Mouse (Mus musculus) neutrophil, adult 5-6 weeks (primary cell): ENCODE data around the gene Trip4. TPM values are rescaled to one million over a fixed set of nuclear protein-coding genes. Genes with fewer than 3 reads are reported as not detected.

Source experiments
- ATAC-seq: fragments of 151-379, 151-347 bp; 2 replicates; pipeline ENCODE4 v1.8.0; 2017; ENCODE audit warnings: mild to moderate bottlenecking, moderate TSS enrichment; ENCODE audit not compliant: insufficient number of reproducible peaks, poor library complexity, low FRiP score, severe bottlenecking; ENCODE audit errors: extremely low read depth
- total RNA-seq: library from RNA; stranded (forward); fragments of 200-1000 nt; gene quantifications from 2 replicates; pipeline ENCODE4 v1.2.3, GENCODE M21; 2017

Trip4 gene
- total RNA-seq, 1 experiment from 2014 or later, result 41.9 TPM

GRCm38 (mm10) chr9:65839841-65840240 is 68.8 kb downstream of the Trip4 start:
- no peak for ATAC-seq

- no peak for ATAC-seq
Observed at GRCm38 (mm10) chr9:65836916-65837315, 71.7 kb downstream of the Trip4 start.

GRCm38 (mm10) chr9:65834628-65835354 is 73.8 kb downstream of the Trip4 start:
- ATAC-seq, result no peak

GRCm38 (mm10) chr9:65833640-65834039 is 75.0 kb downstream of the Trip4 start:
- ATAC-seq, result no peak

GRCm38 (mm10) chr9:65833230-65833629 is 75.4 kb downstream of the Trip4 start:
- ATAC-seq, result no peak

- no peak for ATAC-seq
Observed at GRCm38 (mm10) chr9:65832041-65832440, 76.6 kb downstream of the Trip4 start.

- ATAC-seq, result no peak
Observed at GRCm38 (mm10) chr9:65831164-65831563, 77.4 kb downstream of the Trip4 start.

- no peak for ATAC-seq
Observed at GRCm38 (mm10) chr9:65830255-65830654, 78.3 kb downstream of the Trip4 start.

GRCm38 (mm10) chr9:65829410-65829809 is 79.2 kb downstream of the Trip4 start:
- ATAC-seq, result no peak

GRCm38 (mm10) chr9:65828511-65828910 is 80.1 kb downstream of the Trip4 start:
- ATAC-seq, result no peak

- ATAC-seq, result no peak
Observed at GRCm38 (mm10) chr9:65828016-65828403, 80.6 kb downstream of the Trip4 start.

GRCm38 (mm10) chr9:65827344-65828015 is 81.1 kb downstream of the Trip4 start, which contains the start of gene Zfp609:
Gene Zfp609 (minus strand): TSS chr9:65827564.
- peak; percentile 89 for ATAC-seq

- ATAC-seq, result peak; percentile 24; the same call in 1 of the 2 replicates
Observed at GRCm38 (mm10) chr9:65826588-65827343, 81.8 kb downstream of the Trip4 start.

- ATAC-seq, result no peak
Observed at GRCm38 (mm10) chr9:65826226-65826587, 82.4 kb downstream of the Trip4 start.

GRCm38 (mm10) chr9:65823716-65824462 is 84.7 kb downstream of the Trip4 start:
- no peak for ATAC-seq

GRCm38 (mm10) chr9:65822011-65822410 is 86.6 kb downstream of the Trip4 start:
- ATAC-seq, result no peak

- ATAC-seq, result no peak
Observed at GRCm38 (mm10) chr9:65820301-65820700, 88.3 kb downstream of the Trip4 start.

- no peak for ATAC-seq
Observed at GRCm38 (mm10) chr9:65818402-65818801, 90.2 kb downstream of the Trip4 start.

- no peak for ATAC-seq
Observed at GRCm38 (mm10) chr9:65812841-65813240, 95.8 kb downstream of the Trip4 start.
